Mouse (Mus musculus) MEL (cell line): Measurements from ENCODE around the gene Mdfi. TPM values are rescaled to one million over a fixed set of nuclear protein-coding genes. Genes with fewer than 3 reads are reported as not detected.

Experiments
- DNase-seq: peaks from one replicate; pipeline ENCODE4 v3.0.0; 2011; ENCODE audit warnings: low read depth, low spot score
- H3K27ac ChIP-seq: 2 replicates; pipeline ENCODE4 v1.5.1; 2012; ENCODE audit warnings: low read depth, mild to moderate bottlenecking, control low read depth, low read length, moderate library complexity; ENCODE audit not compliant: control insufficient read depth
- H3K27me3 ChIP-seq, 2 experiments: fragments of 150-350 bp in 1 of 2; sonication (generic) in 1 of 2; 2 replicates each; pipeline ENCODE4 v1.6.1; 2012; ENCODE audit warnings: low read length in 2 of 2, mild to moderate bottlenecking in 2 of 2, improper control_type of control experiment in 1 of 2, moderate library complexity in 1 of 2; ENCODE audit not compliant: insufficient read depth in 2 of 2, control insufficient read depth in 1 of 2
- H3K36me3 ChIP-seq, 2 experiments: 2 replicates each; pipeline ENCODE4 v1.6.1; 2012 to 2014; ENCODE audit warnings: low read length in 2 of 2, improper control_type of control experiment in 1 of 2, inconsistent platforms in 1 of 2, mild to moderate bottlenecking in 1 of 2; ENCODE audit not compliant: insufficient read depth in 2 of 2, control insufficient read depth in 1 of 2
- H3K4me1 ChIP-seq, 2 experiments: fragments of 150-350 bp in 1 of 2; sonication (generic) in 1 of 2; 2 replicates each; pipeline ENCODE4 v1.6.1; 2012; ENCODE audit warnings: low read length in 2 of 2, improper control_type of control experiment in 1 of 2, mild to moderate bottlenecking in 1 of 2; ENCODE audit not compliant: insufficient read depth in 2 of 2, control insufficient read depth in 1 of 2
- H3K4me3 ChIP-seq, 2 experiments: fragments of 150-350 bp in 1 of 2; sonication (generic) in 1 of 2; 2 replicates each; pipeline ENCODE4 v1.5.1; 2012; ENCODE audit warnings: low read depth in 2 of 2, low read length in 2 of 2, mild to moderate bottlenecking in 2 of 2, moderate library complexity in 2 of 2, control low read depth in 1 of 2, improper control_type of control experiment in 1 of 2; ENCODE audit not compliant: control insufficient read depth in 1 of 2, insufficient read depth in 1 of 2
- H3K79me2 ChIP-seq: 2 replicates; pipeline ENCODE4 v1.6.1; 2012; ENCODE audit warnings: mild to moderate bottlenecking, low read length, moderate library complexity; ENCODE audit not compliant: control insufficient read depth, poor library complexity, insufficient read depth
- H3K9ac ChIP-seq: 2 replicates; pipeline ENCODE4 v1.6.1; 2012; ENCODE audit warnings: low read depth, mild to moderate bottlenecking, control low read depth, low read length, moderate library complexity; ENCODE audit not compliant: control insufficient read depth, poor library complexity, severe bottlenecking
- H3K9me3 ChIP-seq: fragments of 150-350 bp; sonication (generic); replicated peaks from 2 replicates; pipeline ENCODE4 v1.6.1; 2012; ENCODE audit warnings: mild to moderate bottlenecking, low read length, improper control_type of control experiment, moderate library complexity; ENCODE audit not compliant: insufficient read depth
- BHLHE40 ChIP-seq: IDR thresholded peaks from 2 replicates; pipeline ENCODE4 v1.6.1; 2012; ENCODE audit warnings: low read depth, mild to moderate bottlenecking, inconsistent platforms, low read length, improper control_type of control experiment, borderline replicate concordance
- CHD1 ChIP-seq: IDR thresholded peaks from 2 replicates; pipeline ENCODE4 v1.6.1; 2012; ENCODE audit warnings: low read depth, mild to moderate bottlenecking, inconsistent platforms, low read length, improper control_type of control experiment
- CTCF ChIP-seq, 3 experiments: IDR thresholded peaks in 2 of 3; conservative IDR thresholded peaks in 1 of 3; 2 replicates each; pipeline ENCODE4 v1.5.1; 2011 to 2012; ENCODE audit warnings: low read length in 3 of 3, low read depth in 2 of 3, mild to moderate bottlenecking in 2 of 3, improper control_type of control experiment in 1 of 3, inconsistent platforms in 1 of 3, mixed read lengths in 1 of 3, moderate library complexity in 1 of 3; ENCODE audit not compliant: control insufficient read depth in 1 of 3, insufficient read depth in 1 of 3, poor library complexity in 1 of 3, severe bottlenecking in 1 of 3
- E2F4 ChIP-seq: IDR thresholded peaks from 2 replicates; pipeline ENCODE4 v1.6.1; 2011; ENCODE audit warnings: low read depth, low read length, improper control_type of control experiment, borderline replicate concordance
- ELF1 ChIP-seq: IDR thresholded peaks from 2 replicates; pipeline ENCODE4 v1.6.1; 2014; ENCODE audit warnings: low read depth, mild to moderate bottlenecking, inconsistent platforms, low read length, improper control_type of control experiment, moderate library complexity
- EP300 ChIP-seq, 2 experiments: IDR thresholded peaks; 2 replicates each; pipeline ENCODE4 v1.6.1; 2011; ENCODE audit warnings: improper control_type of control experiment in 2 of 2, low read length in 2 of 2, low read depth in 1 of 2, mild to moderate bottlenecking in 1 of 2
- ETS1 ChIP-seq: IDR thresholded peaks from 2 replicates; pipeline ENCODE4 v1.6.1; 2012; ENCODE audit warnings: low read depth, mild to moderate bottlenecking, inconsistent platforms, low read length, improper control_type of control experiment, moderate library complexity
- GATA1 ChIP-seq: IDR thresholded peaks from 2 replicates; pipeline ENCODE4 v1.6.1; 2011; ENCODE audit warnings: low read depth, low read length, improper control_type of control experiment
- HCFC1 ChIP-seq: IDR thresholded peaks from 2 replicates; pipeline ENCODE4 v1.6.1; 2012; ENCODE audit warnings: low read depth, mild to moderate bottlenecking, inconsistent platforms, low read length, improper control_type of control experiment, moderate library complexity
- JUND ChIP-seq: IDR thresholded peaks from 2 replicates; pipeline ENCODE4 v1.6.1; 2011; ENCODE audit warnings: low read depth, mild to moderate bottlenecking, improper control_type of control experiment, low read length
- MAFK ChIP-seq: IDR thresholded peaks from 2 replicates; pipeline ENCODE4 v1.6.1; 2011; ENCODE audit warnings: low read depth, mild to moderate bottlenecking, low read length, improper control_type of control experiment, borderline replicate concordance
- MAX ChIP-seq: IDR thresholded peaks from 2 replicates; pipeline ENCODE4 v1.6.1; 2011; ENCODE audit warnings: low read length, improper control_type of control experiment
- MXI1 ChIP-seq: IDR thresholded peaks from 2 replicates; pipeline ENCODE4 v1.6.1; 2011; ENCODE audit warnings: mild to moderate bottlenecking, low read depth, low read length, improper control_type of control experiment
- MYB ChIP-seq: IDR thresholded peaks from 2 replicates; pipeline ENCODE4 v1.6.1; 2011; ENCODE audit warnings: mild to moderate bottlenecking, low read depth, low read length, improper control_type of control experiment
- MYC ChIP-seq: IDR thresholded peaks from 2 replicates; pipeline ENCODE4 v1.6.1; 2011; ENCODE audit warnings: low read depth, mild to moderate bottlenecking, low read length, improper control_type of control experiment, moderate library complexity
- NELFE ChIP-seq: IDR thresholded peaks from 2 replicates; pipeline ENCODE4 v1.6.1; 2011; ENCODE audit warnings: low read depth, low read length, improper control_type of control experiment
- POLR2AphosphoS2 ChIP-seq: IDR thresholded peaks from 2 replicates; pipeline ENCODE4 v1.6.1; 2011; ENCODE audit warnings: low read length, improper control_type of control experiment
- RCOR1 ChIP-seq: IDR thresholded peaks from 2 replicates; pipeline ENCODE4 v1.6.1; 2012; ENCODE audit warnings: low read depth, mild to moderate bottlenecking, inconsistent platforms, low read length, improper control_type of control experiment
- SIN3A ChIP-seq: IDR thresholded peaks from 2 replicates; pipeline ENCODE4 v1.6.1; 2012; ENCODE audit warnings: low read length, improper control_type of control experiment, inconsistent platforms
- SMC3 ChIP-seq: IDR thresholded peaks from 2 replicates; pipeline ENCODE4 v1.6.1; 2011; ENCODE audit warnings: low read depth, low read length, improper control_type of control experiment
- TAL1 ChIP-seq: IDR thresholded peaks from 2 replicates; pipeline ENCODE4 v1.6.1; 2012; ENCODE audit warnings: mild to moderate bottlenecking, inconsistent platforms, low read length, moderate library complexity, mixed read lengths
- TCF12 ChIP-seq: IDR thresholded peaks from 2 replicates; pipeline ENCODE4 v1.6.1; 2014; ENCODE audit warnings: low read depth, mild to moderate bottlenecking, inconsistent platforms, low read length, improper control_type of control experiment, moderate library complexity
- UBTF ChIP-seq: IDR thresholded peaks from 2 replicates; pipeline ENCODE4 v1.6.1; 2012; ENCODE audit warnings: low read depth, mild to moderate bottlenecking, inconsistent platforms, low read length, improper control_type of control experiment, moderate library complexity, borderline replicate concordance; ENCODE audit not compliant: insufficient read depth
- USF1 ChIP-seq: IDR thresholded peaks from 2 replicates; pipeline ENCODE4 v1.6.1; 2014; ENCODE audit warnings: low read depth, mild to moderate bottlenecking, inconsistent platforms, low read length, improper control_type of control experiment, moderate library complexity
- ZC3H11A ChIP-seq: IDR thresholded peaks from 2 replicates; pipeline ENCODE4 v1.6.1; 2012; ENCODE audit warnings: low read depth, mild to moderate bottlenecking, inconsistent platforms, low read length, improper control_type of control experiment
- ZKSCAN1 ChIP-seq: IDR thresholded peaks from 2 replicates; pipeline ENCODE4 v1.6.1; 2012; ENCODE audit warnings: low read depth, mild to moderate bottlenecking, inconsistent platforms, low read length, improper control_type of control experiment, moderate library complexity
- polyA plus RNA-seq, 2 experiments: library from polyadenylated mRNA; stranded (reverse) in 1 of 2; unstranded in 1 of 2; fragments of >175 nt in 1 of 2; fragments of >200 nt in 1 of 2; gene quantifications; 2 replicates each; pipeline versions ENCODE4 v1.2.1 to v1.2.4; 2012; ENCODE audit warnings: low replicate concordance in 2 of 2, low read depth in 1 of 2; ENCODE audit not compliant: insufficient read length in 2 of 2, insufficient read depth in 1 of 2, missing spikeins in 1 of 2
- total RNA-seq: library from RNA; depleted of rRNA; stranded (reverse); fragments of 300-350 nt; gene quantifications from 2 replicates; pipeline ENCODE4 v1.2.3, GENCODE M21; 2012

Gene Mdfi
- total and polyA plus RNA-seq, 3 experiments: not detected

GRCm38 (mm10) chr17:47780470-47780869 is 54.0 kb downstream of the Mdfi start:
- Histone ChIP-seq H3K4me3 (no peak overlapping the region), H3K36me3 (peaks cover 0 to 13% of the 10 kb centered on the region in 2 experiments; a peak in 2 of 4 replicates), H3K9me3 (no peaks in the 10 kb centered on the region), H3K9ac (no peak overlapping the region), H3K27ac (no peak overlapping the region), H3K27me3 (no peaks in the 10 kb centered on the region), H3K4me1 (peaks cover 12 to 16% of the 10 kb centered on the region in 2 experiments), H3K79me2 (no peaks in the 10 kb centered on the region)
- no peak for TF ChIP-seq ELF1
- no peak for TF ChIP-seq CTCF (IDR thresholded peaks at IDR 0.05 in 2 of 3, conservative IDR thresholded peaks at IDR 0.05 in 1 of 3; ENCODE audit: control insufficient read depth in 1 of 3, insufficient read depth in 1 of 3, low read depth in 2 of 3, low read length in 3 of 3, poor library complexity in 1 of 3, severe bottlenecking in 1 of 3)
- no peak for DNase-seq

- TF ChIP-seq BHLHE40 (no peak), NELFE (no peak), ZKSCAN1 (no peak), HCFC1 (no peak), MXI1 (0 out of 2 replicates have a peak, but pooled peaks have one; percentile 29), GATA1 (peak; percentile 76), ZC3H11A (no peak), MYC (no peak), POLR2AphosphoS2 (no peak), E2F4 (no peak), ETS1 (no peak), RCOR1 (peak; percentile 55), SIN3A (0 out of 2 replicates have a peak, but pooled peaks have one; percentile 4), ELF1 (no peak), MAX (no peak), TAL1 (peak; percentile 15; the same call in 1 of the 2 replicates), MAFK (no peak), MYB (no peak), EP300 (IDR thresholded peaks at IDR 0.05; ENCODE audit: low read depth in 1 of 2, low read length in 2 of 2) (peak; percentile 63 to 66; a peak in 3 of 4 replicates), CHD1 (no peak), TCF12 (peak; percentile 52), USF1 (no peak), UBTF (no peak), JUND (no peak), SMC3 (no peak)
- Histone ChIP-seq H3K9me3 (no peaks in the 10 kb centered on the region), H3K36me3 (peaks cover 0 to 13% of the 10 kb centered on the region in 2 experiments; a peak in 2 of 4 replicates), H3K79me2 (no peaks in the 10 kb centered on the region), H3K9ac (no peak overlapping the region), H3K4me1 (peaks cover 12 to 16% of the 10 kb centered on the region in 2 experiments), H3K27ac (peak overlapping the region; percentile 43), H3K4me3 (no peak overlapping the region), H3K27me3 (no peaks in the 10 kb centered on the region)
- DNase-seq: peak; percentile 52
Measured at GRCm38 (mm10) chr17:47777141-47777540, 57.4 kb downstream of the Mdfi start.
